Mouse (Mus musculus): ENCODE results near the gene Lxn. TPM values are rescaled to one million over a fixed set of nuclear protein-coding genes. Genes with fewer than 3 reads are reported as not detected.

The Lxn gene
- polyA plus RNA-seq, 1 experiment from 2014 or later: 125 TPM

GRCm38 (mm10) chr3:67496310-67496709 lies 32.6 kb upstream of the Lxn start:
- DNase-seq (ENCODE audit: low spot score) (no peak), ATAC-seq (ENCODE audit: insufficient number of reproducible peaks, low FRiP score, low TSS enrichment, low read depth) (no peak)
- H3K4me3 ChIP-seq (ENCODE audit: low read depth, low read length): no peak overlapping the region
- no peaks in the 10 kb centered on the region for H3K36me3 ChIP-seq (ENCODE audit: control insufficient read depth, insufficient read depth, low read length)
- H3K27me3 ChIP-seq (ENCODE audit: control insufficient read depth, insufficient read depth, low read length): no peaks in the 10 kb centered on the region
- no peaks in the 10 kb centered on the region for H3K9me3 ChIP-seq (ENCODE audit: control insufficient read depth, low read length)
- H3K9ac ChIP-seq (ENCODE audit: low read length): no peak overlapping the region
- no peak overlapping the region for H3K27ac ChIP-seq (replicated peaks; ENCODE audit: low read depth, low read length)
- H3K4me1 ChIP-seq (ENCODE audit: control insufficient read depth, insufficient read depth, low read length): 0 out of 2 replicates have a peak, but pooled peaks cover 3% of the 10 kb centered on the region
- WGBS: 90% methylated on average over 10 of the region's 10 CpGs
- no peak overlapping the region for H3K4me2 ChIP-seq (ENCODE audit: low read depth, severe bottlenecking)

- no peaks in the 10 kb centered on the region for H3K36me3 ChIP-seq (ENCODE audit: control insufficient read depth, insufficient read depth, low read length)
- H3K9ac ChIP-seq (ENCODE audit: low read length): no peak overlapping the region
- DNase-seq (ENCODE audit: low spot score) (no peak), ATAC-seq (ENCODE audit: insufficient number of reproducible peaks, low FRiP score, low TSS enrichment, low read depth) (no peak)
- H3K9me3 ChIP-seq (ENCODE audit: control insufficient read depth, low read length): no peaks in the 10 kb centered on the region
- no peak overlapping the region for H3K27ac ChIP-seq (replicated peaks; ENCODE audit: low read depth, low read length)
- H3K4me2 ChIP-seq (ENCODE audit: low read depth, severe bottlenecking): no peak overlapping the region
- H3K4me1 ChIP-seq (ENCODE audit: control insufficient read depth, insufficient read depth, low read length): 0 out of 2 replicates have a peak, but pooled peaks cover 3% of the 10 kb centered on the region
- WGBS: 81% methylated on average over 8 of the region's 8 CpGs
- H3K27me3 ChIP-seq (ENCODE audit: control insufficient read depth, insufficient read depth, low read length): no peaks in the 10 kb centered on the region
- H3K4me3 ChIP-seq (ENCODE audit: low read depth, low read length): no peak overlapping the region
These were observed 29.4 kb upstream of the Lxn start for GRCm38 (mm10) chr3:67493132-67493531.

GRCm38 (mm10) chr3:67492086-67492869 lies 28.6 kb upstream of the Lxn start:
- 82% methylated on average over 8 of the region's 8 CpGs for WGBS

GRCm38 (mm10) chr3:67490156-67490555 lies 26.4 kb upstream of the Lxn start:
- no peak overlapping the region for H3K4me3 ChIP-seq (ENCODE audit: low read depth, low read length)
- no peak for ATAC-seq (ENCODE audit: insufficient number of reproducible peaks, low FRiP score, low TSS enrichment, low read depth)

More at GRCm38 (mm10) chr3:67492086-67492869, 28.6 kb upstream of the Lxn start:
- Histone ChIP-seq H3K9me3 (ENCODE audit: control insufficient read depth, low read length) (no peaks in the 10 kb centered on the region), H3K36me3 (ENCODE audit: control insufficient read depth, insufficient read depth, low read length) (no peaks in the 10 kb centered on the region), H3K4me3 (ENCODE audit: low read depth, low read length) (no peak overlapping the region), H3K4me2 (ENCODE audit: low read depth, severe bottlenecking) (no peak overlapping the region), H3K27ac (replicated peaks; ENCODE audit: low read depth, low read length) (no peak overlapping the region), H3K4me1 (ENCODE audit: control insufficient read depth, insufficient read depth, low read length) (0 out of 2 replicates have a peak, but pooled peaks cover 3% of the 10 kb centered on the region), H3K9ac (ENCODE audit: low read length) (no peak overlapping the region), H3K27me3 (ENCODE audit: control insufficient read depth, insufficient read depth, low read length) (no peaks in the 10 kb centered on the region)
- DNase-seq (ENCODE audit: low spot score) (no peak), ATAC-seq (ENCODE audit: insufficient number of reproducible peaks, low FRiP score, low TSS enrichment, low read depth) (no peak)

GRCm38 (mm10) chr3:67485233-67485632 lies 21.5 kb upstream of the Lxn start:
- Histone ChIP-seq H3K9ac (ENCODE audit: low read length) (no peak overlapping the region), H3K4me3 (ENCODE audit: low read depth, low read length) (no peak overlapping the region), H3K4me1 (ENCODE audit: control insufficient read depth, insufficient read depth, low read length) (no peaks in the 10 kb centered on the region), H3K9me3 (ENCODE audit: control insufficient read depth, low read length) (no peaks in the 10 kb centered on the region), H3K36me3 (ENCODE audit: control insufficient read depth, insufficient read depth, low read length) (no peaks in the 10 kb centered on the region), H3K4me2 (ENCODE audit: low read depth, severe bottlenecking) (no peak overlapping the region), H3K27me3 (ENCODE audit: control insufficient read depth, insufficient read depth, low read length) (no peaks in the 10 kb centered on the region), H3K27ac (replicated peaks; ENCODE audit: low read depth, low read length) (no peak overlapping the region)
- ATAC-seq (ENCODE audit: insufficient number of reproducible peaks, low FRiP score, low TSS enrichment, low read depth) (no peak), DNase-seq (ENCODE audit: low spot score) (no peak)
- 78% methylated on average over 2 of the region's 2 CpGs for WGBS

More at GRCm38 (mm10) chr3:67490156-67490555, 26.4 kb upstream of the Lxn start:
- Histone ChIP-seq H3K27me3 (ENCODE audit: control insufficient read depth, insufficient read depth, low read length) (no peaks in the 10 kb centered on the region), H3K9ac (ENCODE audit: low read length) (no peak overlapping the region), H3K4me1 (ENCODE audit: control insufficient read depth, insufficient read depth, low read length) (0 out of 2 replicates have a peak, but pooled peaks cover 3% of the 10 kb centered on the region), H3K27ac (replicated peaks; ENCODE audit: low read depth, low read length) (no peak overlapping the region), H3K9me3 (ENCODE audit: control insufficient read depth, low read length) (no peaks in the 10 kb centered on the region), H3K36me3 (ENCODE audit: control insufficient read depth, insufficient read depth, low read length) (no peaks in the 10 kb centered on the region), H3K4me2 (ENCODE audit: low read depth, severe bottlenecking) (no peak overlapping the region)
- WGBS: 38% methylated on average over 4 of the region's 4 CpGs
- no peak for DNase-seq (ENCODE audit: low spot score)

DNA sequence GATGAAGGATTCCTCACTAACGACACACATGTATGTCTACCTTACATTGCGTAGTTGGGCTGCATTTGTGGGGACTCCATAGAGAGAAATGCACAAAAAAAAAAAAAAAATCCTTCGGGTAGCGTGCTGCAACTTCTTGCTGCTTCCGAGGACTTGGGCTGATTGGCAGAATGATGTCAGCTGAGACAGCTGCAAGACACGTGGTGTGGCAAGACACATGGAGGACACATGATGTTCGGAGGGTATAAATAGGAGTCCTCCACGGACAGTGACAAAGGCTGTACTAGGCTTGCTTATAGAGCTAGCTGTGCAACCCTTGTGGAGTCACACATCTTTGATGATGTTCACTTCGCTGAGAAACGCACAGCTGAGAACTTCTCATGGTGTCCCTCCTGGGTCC lies 18.7 kb upstream of the Lxn start:
- no peak overlapping the region for H3K4me3 ChIP-seq (ENCODE audit: low read depth, low read length)
- no peak for DNase-seq (ENCODE audit: low spot score)
- H3K4me2 ChIP-seq (ENCODE audit: low read depth, severe bottlenecking): no peak overlapping the region
- 90% methylated on average over 10 of the region's 10 CpGs for WGBS
- H3K9me3 ChIP-seq (ENCODE audit: control insufficient read depth, low read length): no peaks in the 10 kb centered on the region
- no peaks in the 10 kb centered on the region for H3K27me3 ChIP-seq (ENCODE audit: control insufficient read depth, insufficient read depth, low read length)
- no peaks in the 10 kb centered on the region for H3K4me1 ChIP-seq (ENCODE audit: control insufficient read depth, insufficient read depth, low read length)
- no peaks in the 10 kb centered on the region for H3K36me3 ChIP-seq (ENCODE audit: control insufficient read depth, insufficient read depth, low read length)
- H3K27ac ChIP-seq (replicated peaks; ENCODE audit: low read depth, low read length): no peak overlapping the region
- ATAC-seq (ENCODE audit: insufficient number of reproducible peaks, low FRiP score, low TSS enrichment, low read depth): no peak
- no peak overlapping the region for H3K9ac ChIP-seq (ENCODE audit: low read length)

DNA sequence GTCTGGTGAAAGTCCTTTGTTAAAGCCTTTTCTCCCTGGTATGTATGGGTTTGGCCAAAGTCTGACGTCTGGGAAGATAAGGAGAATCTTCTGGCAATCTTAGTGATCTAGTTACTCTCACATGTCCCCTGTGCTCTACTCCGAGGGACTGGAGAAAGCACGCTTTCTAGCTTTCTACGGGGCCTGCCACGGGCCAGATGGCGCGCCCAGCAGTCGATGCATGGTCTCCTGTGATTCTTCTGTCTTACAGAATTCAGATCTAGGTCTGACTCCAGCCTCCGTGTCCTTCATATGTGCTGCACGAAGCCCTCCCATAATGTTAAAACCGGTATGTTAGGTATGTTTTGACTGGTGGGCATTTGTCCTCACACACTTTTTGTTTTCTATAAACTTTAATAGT lies 16.1 kb upstream of the Lxn start:
- H3K4me1 ChIP-seq (ENCODE audit: control insufficient read depth, insufficient read depth, low read length): no peaks in the 10 kb centered on the region
- no peak for ATAC-seq (ENCODE audit: insufficient number of reproducible peaks, low FRiP score, low TSS enrichment, low read depth)
- H3K9ac ChIP-seq (ENCODE audit: low read length): no peak overlapping the region
- DNase-seq (ENCODE audit: low spot score): no peak
- no peaks in the 10 kb centered on the region for H3K9me3 ChIP-seq (ENCODE audit: control insufficient read depth, low read length)
- H3K4me2 ChIP-seq (ENCODE audit: low read depth, severe bottlenecking): no peak overlapping the region
- H3K36me3 ChIP-seq (ENCODE audit: control insufficient read depth, insufficient read depth, low read length): no peaks in the 10 kb centered on the region
- H3K4me3 ChIP-seq (ENCODE audit: low read depth, low read length): no peak overlapping the region
- H3K27ac ChIP-seq (replicated peaks; ENCODE audit: low read depth, low read length): no peak overlapping the region
- H3K27me3 ChIP-seq (ENCODE audit: control insufficient read depth, insufficient read depth, low read length): no peaks in the 10 kb centered on the region
- WGBS: 93% methylated on average over 11 of the region's 11 CpGs

DNA sequence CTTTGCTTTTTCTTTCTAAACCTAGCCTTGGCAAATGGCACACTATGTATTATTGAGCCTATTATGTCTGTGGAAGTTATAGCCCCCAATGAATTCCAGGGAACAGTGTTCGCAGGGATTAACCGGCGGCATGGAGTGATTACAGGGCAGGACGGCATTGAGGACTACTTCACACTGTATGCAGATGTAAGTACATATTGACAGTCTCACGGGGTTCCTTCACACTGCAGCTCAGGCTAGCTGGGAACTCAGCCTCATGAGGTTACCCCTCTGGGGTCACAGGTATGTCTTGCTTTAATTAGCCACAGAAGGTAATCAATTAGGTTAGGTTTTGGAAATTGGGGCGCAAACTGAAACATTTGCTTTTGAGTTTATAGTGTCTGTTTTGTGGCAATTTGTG lies 9.7 kb upstream of the Lxn start:
- ATAC-seq (ENCODE audit: insufficient number of reproducible peaks, low FRiP score, low TSS enrichment, low read depth): no peak
- Histone ChIP-seq H3K36me3 (ENCODE audit: control insufficient read depth, insufficient read depth, low read length) (peaks cover 2% of the 10 kb centered on the region), H3K4me2 (ENCODE audit: low read depth, severe bottlenecking) (no peak overlapping the region), H3K9me3 (ENCODE audit: control insufficient read depth, low read length) (no peaks in the 10 kb centered on the region), H3K27ac (replicated peaks; ENCODE audit: low read depth, low read length) (no peak overlapping the region), H3K27me3 (ENCODE audit: control insufficient read depth, insufficient read depth, low read length) (no peaks in the 10 kb centered on the region), H3K9ac (ENCODE audit: low read length) (no peak overlapping the region), H3K4me3 (ENCODE audit: low read depth, low read length) (no peak overlapping the region), H3K4me1 (ENCODE audit: control insufficient read depth, insufficient read depth, low read length) (no peaks in the 10 kb centered on the region)
- 88% methylated on average over 6 of the region's 6 CpGs for WGBS
- DNase-seq (ENCODE audit: low spot score): no peak
